Mouse (Mus musculus) embryonic facial prominence, embryonic 10.5 days (tissue): ENCODE measurements at regions not wholly inside any gene's neighbourhood (a gene's known extent, or its start where the extent isn't known, plus 50 kb on each side); places are given as distances from the start of the nearest gene placed in this dataset.

ENCODE experiments used
- DNase-seq: peaks from one replicate; pipeline ENCODE4 v3.0.0-alpha.2; 2017; ENCODE audit warnings: low spot score
- H3K27ac ChIP-seq: fragments of 300-500 bp; sonication (generic); replicated peaks from 2 replicates; pipeline ENCODE4 v1.5.1; 2016; ENCODE audit warnings: mild to moderate bottlenecking
- H3K27me3 ChIP-seq: fragments of 300-500 bp; sonication (generic); replicated peaks from 2 replicates; pipeline ENCODE4 v1.6.1; 2016; ENCODE audit warnings: low read depth, mild to moderate bottlenecking; ENCODE audit not compliant: poor library complexity, severe bottlenecking
- H3K36me3 ChIP-seq: fragments of 300-500 bp; sonication (generic); replicated peaks from 2 replicates; pipeline ENCODE4 v1.6.1; 2016; ENCODE audit warnings: mild to moderate bottlenecking, moderate library complexity
- H3K4me1 ChIP-seq: fragments of 300-500 bp; sonication (generic); 2 replicates; pipeline ENCODE4 v1.6.1; 2016
- H3K4me3 ChIP-seq: fragments of 300-500 bp; sonication (generic); 2 replicates; pipeline ENCODE4 v1.5.1; 2016; ENCODE audit warnings: mild to moderate bottlenecking, moderate library complexity
- H3K9me3 ChIP-seq: fragments of 300-500 bp; sonication (generic); 2 replicates; pipeline ENCODE4 v1.6.1; 2016; ENCODE audit warnings: mild to moderate bottlenecking
- WGBS: fragments of 180-500 bp; shearing (Covaris S2); methylation state at CpG from one replicate; pipeline ENCODE4 v1.1.7; 2016; 5-methylcytosine and 5-hydroxymethylcytosine counted together

DNA sequence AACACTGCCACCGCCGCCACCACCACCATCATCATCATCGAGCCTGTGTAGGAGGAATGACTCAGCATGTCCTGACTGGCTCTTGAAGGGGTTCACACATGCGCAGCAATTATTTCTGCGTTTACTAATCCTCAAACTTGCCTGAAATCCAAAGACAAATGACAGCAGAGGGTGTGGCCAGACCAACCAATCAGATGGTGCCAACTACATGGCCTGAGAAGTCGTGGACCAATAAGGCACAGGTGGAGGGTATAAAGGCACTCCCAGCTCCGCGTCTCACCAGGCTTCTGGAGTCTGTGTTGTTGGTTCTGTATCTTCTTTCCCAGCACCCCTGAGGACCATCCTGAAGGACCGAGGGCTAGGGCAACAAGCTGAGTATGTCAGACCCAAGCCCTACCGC is 123.1 kb upstream of the Eomes start:
- no peak for DNase-seq
- 93% methylated on average over 10 of the region's 10 CpGs for WGBS
- H3K27me3 ChIP-seq, result no peaks in the 10 kb centered on the region
- no peak overlapping the region for H3K27ac ChIP-seq
- H3K36me3 ChIP-seq, result no peaks in the 10 kb centered on the region
- H3K4me1 ChIP-seq, result no peaks in the 10 kb centered on the region
- H3K9me3 ChIP-seq, result peaks cover 3% of the 10 kb centered on the region; the same call in 1 of the 2 replicates
- H3K4me3 ChIP-seq, result no peak overlapping the region

DNA sequence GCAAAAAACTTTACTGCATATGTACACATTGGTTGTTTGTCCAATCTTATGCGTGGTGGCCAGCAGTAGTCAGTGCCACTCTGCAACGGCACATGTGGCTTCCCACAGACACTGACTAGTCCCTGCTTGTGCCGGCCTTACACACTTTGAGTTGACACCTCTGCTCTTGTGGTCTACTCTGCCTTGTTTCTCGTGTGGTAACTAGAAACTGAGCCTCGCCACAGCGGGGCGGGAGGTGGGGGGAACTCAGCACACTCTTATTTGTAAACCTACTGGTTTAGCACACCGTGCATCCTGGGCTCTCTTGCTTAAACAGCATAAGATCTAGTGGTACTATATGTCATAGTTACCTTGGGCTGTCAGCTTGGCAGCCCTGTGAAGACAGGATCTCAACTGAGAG is 120.6 kb upstream of the Eomes start:
- DNase-seq, result no peak
- no peaks in the 10 kb centered on the region for H3K36me3 ChIP-seq
- H3K4me3 ChIP-seq, result no peak overlapping the region
- no peaks in the 10 kb centered on the region for H3K4me1 ChIP-seq
- H3K9me3 ChIP-seq, result no peaks in the 10 kb centered on the region
- no peak overlapping the region for H3K27ac ChIP-seq
- WGBS, result 90% methylated on average over 8 of the region's 8 CpGs
- H3K27me3 ChIP-seq, result no peaks in the 10 kb centered on the region

DNA sequence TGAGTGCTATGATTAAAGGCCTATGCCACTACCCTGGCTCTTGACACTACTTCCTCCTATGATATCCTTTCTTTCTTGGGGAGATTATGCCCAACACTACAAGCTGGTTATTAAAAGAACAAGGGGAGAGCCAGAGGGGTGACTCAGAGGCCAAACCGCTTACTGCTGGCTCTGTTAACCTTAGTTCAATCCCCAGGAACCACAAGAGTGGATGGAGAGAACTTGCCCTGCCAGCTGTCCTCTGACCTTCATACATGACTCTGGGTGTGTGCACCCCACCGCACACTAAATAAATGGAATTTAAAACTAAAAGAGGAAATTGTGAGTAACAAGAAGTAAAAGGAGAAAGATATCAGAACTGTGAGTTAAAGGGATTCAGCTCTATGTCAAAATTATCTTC is 114.1 kb upstream of the Eomes start:
- H3K27me3 ChIP-seq, result no peaks in the 10 kb centered on the region
- H3K36me3 ChIP-seq, result no peaks in the 10 kb centered on the region
- DNase-seq, result no peak
- H3K27ac ChIP-seq, result no peak overlapping the region
- H3K4me1 ChIP-seq, result no peaks in the 10 kb centered on the region
- H3K9me3 ChIP-seq, result no peaks in the 10 kb centered on the region
- no peak overlapping the region for H3K4me3 ChIP-seq
- 89% methylated on average over 2 of the region's 2 CpGs for WGBS

GRCm38 (mm10) chr9:118365431-118365830 is 112.6 kb upstream of the Eomes start:
- H3K9me3 ChIP-seq, result no peaks in the 10 kb centered on the region
- H3K27me3 ChIP-seq, result no peaks in the 10 kb centered on the region
- H3K36me3 ChIP-seq, result no peaks in the 10 kb centered on the region
- no peaks in the 10 kb centered on the region for H3K4me1 ChIP-seq
- H3K4me3 ChIP-seq, result no peak overlapping the region
- DNase-seq, result no peak
- WGBS, result 82% methylated on average over 9 of the region's 9 CpGs
- no peak overlapping the region for H3K27ac ChIP-seq

- Histone ChIP-seq H3K36me3 (no peaks in the 10 kb centered on the region), H3K27ac (no peak overlapping the region), H3K4me3 (no peak overlapping the region), H3K27me3 (no peaks in the 10 kb centered on the region), H3K9me3 (no peaks in the 10 kb centered on the region), H3K4me1 (no peaks in the 10 kb centered on the region)
- DNase-seq, result no peak
- 84% methylated on average over 4 of the region's 4 CpGs for WGBS
Observed at GRCm38 (mm10) chr9:118367314-118367713, 110.7 kb upstream of the Eomes start.

DNA sequence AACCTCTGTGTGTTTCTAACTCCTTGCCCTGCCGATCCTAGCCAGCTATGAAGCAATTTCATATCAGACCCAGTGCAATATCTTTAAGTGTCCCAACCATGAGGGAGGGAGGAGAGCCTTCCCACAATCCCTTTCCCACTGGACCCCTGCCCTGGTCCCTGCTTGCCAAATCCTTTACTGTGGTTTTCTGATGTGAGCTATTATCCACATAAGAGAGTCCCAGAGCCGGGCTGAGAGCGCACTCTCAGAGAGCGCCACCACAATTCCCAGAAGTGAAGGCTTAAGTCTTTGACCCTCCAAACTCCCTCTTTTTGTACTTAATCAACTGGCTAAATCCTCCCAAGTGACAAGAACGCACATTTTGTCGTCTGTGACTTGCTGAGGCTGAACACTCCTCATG is 107.4 kb upstream of the Eomes start:
- H3K9me3 ChIP-seq, result no peaks in the 10 kb centered on the region
- H3K27ac ChIP-seq, result no peak overlapping the region
- H3K4me1 ChIP-seq, result no peaks in the 10 kb centered on the region
- DNase-seq, result no peak
- H3K36me3 ChIP-seq, result no peaks in the 10 kb centered on the region
- no peaks in the 10 kb centered on the region for H3K27me3 ChIP-seq
- 80% methylated on average over 6 of the region's 6 CpGs for WGBS
- no peak overlapping the region for H3K4me3 ChIP-seq

- no peak overlapping the region for H3K27ac ChIP-seq
- H3K4me1 ChIP-seq, result no peaks in the 10 kb centered on the region
- H3K9me3 ChIP-seq, result no peaks in the 10 kb centered on the region
- H3K36me3 ChIP-seq, result no peaks in the 10 kb centered on the region
- H3K4me3 ChIP-seq, result no peak overlapping the region
- no peak for DNase-seq
- no peaks in the 10 kb centered on the region for H3K27me3 ChIP-seq
- 87% methylated on average over 5 of the region's 5 CpGs for WGBS
Observed at GRCm38 (mm10) chr9:118374680-118375079, 103.3 kb upstream of the Eomes start.

DNA sequence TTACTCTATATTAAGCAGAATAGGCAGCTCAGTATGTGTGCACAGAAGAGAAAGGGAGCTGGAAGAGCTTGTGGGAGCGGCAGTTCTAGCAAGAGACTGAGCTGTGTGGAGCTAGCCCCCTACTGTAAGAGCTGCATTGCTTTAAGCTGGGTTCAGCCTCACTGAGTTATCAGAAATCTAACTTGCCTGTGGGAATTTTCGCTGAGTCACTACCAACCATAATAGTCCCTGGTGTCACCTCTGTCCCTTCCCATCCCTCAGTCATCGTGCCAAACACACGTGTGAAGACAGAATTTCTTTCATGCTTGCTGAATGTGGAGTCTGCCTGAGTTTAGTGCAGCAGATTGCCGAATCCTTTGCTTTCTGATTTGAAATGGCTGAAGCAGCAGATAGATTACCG is 99.0 kb upstream of the Eomes start:
- Histone ChIP-seq H3K27ac (no peak overlapping the region), H3K9me3 (no peaks in the 10 kb centered on the region), H3K27me3 (no peaks in the 10 kb centered on the region), H3K4me1 (no peaks in the 10 kb centered on the region), H3K36me3 (no peaks in the 10 kb centered on the region), H3K4me3 (no peak overlapping the region)
- WGBS, result 31% methylated on average over 6 of the region's 6 CpGs
- DNase-seq, result no peak

GRCm38 (mm10) chr9:118382532-118382931 is 95.5 kb upstream of the Eomes start:
- Histone ChIP-seq H3K4me3 (no peak overlapping the region), H3K9me3 (no peaks in the 10 kb centered on the region), H3K4me1 (no peaks in the 10 kb centered on the region), H3K27ac (no peak overlapping the region), H3K36me3 (no peaks in the 10 kb centered on the region), H3K27me3 (peaks cover 18% of the 10 kb centered on the region)
- WGBS, result 91% methylated on average over 3 of the region's 3 CpGs
- no peak for DNase-seq

- 42% methylated on average over 2 of the region's 2 CpGs for WGBS
- no peaks in the 10 kb centered on the region for H3K9me3 ChIP-seq
- no peak overlapping the region for H3K27ac ChIP-seq
- H3K4me3 ChIP-seq, result no peak overlapping the region
- no peak for DNase-seq
- peaks cover 39% of the 10 kb centered on the region for H3K27me3 ChIP-seq
- no peaks in the 10 kb centered on the region for H3K36me3 ChIP-seq
- peaks cover 7% of the 10 kb centered on the region for H3K4me1 ChIP-seq
Observed at GRCm38 (mm10) chr9:118384610-118385009, 93.4 kb upstream of the Eomes start.

DNA sequence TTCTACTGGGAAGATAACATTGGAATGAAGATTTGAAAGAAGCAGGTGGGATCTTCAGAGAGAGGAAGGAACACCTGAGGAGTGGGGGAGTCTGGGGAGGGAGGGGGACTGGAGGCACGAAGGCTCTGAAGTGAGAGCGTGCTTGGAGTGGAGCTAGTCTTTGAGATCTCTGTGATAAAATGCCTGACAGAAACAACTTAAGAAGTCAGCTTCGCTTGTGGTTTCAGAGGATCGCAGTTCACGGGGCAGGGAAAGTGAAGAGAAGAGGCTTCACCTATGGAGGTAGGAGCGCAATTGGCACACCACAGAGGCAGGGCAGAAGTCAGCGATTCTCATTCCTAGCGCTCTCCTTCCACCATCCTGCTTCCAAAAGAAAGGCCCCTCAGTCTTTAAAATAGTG is 90.4 kb upstream of the Eomes start:
- Histone ChIP-seq H3K4me3 (no peak overlapping the region), H3K27ac (no peak overlapping the region), H3K36me3 (no peaks in the 10 kb centered on the region), H3K4me1 (peaks cover 11% of the 10 kb centered on the region), H3K27me3 (peaks cover 60% of the 10 kb centered on the region), H3K9me3 (no peaks in the 10 kb centered on the region)
- DNase-seq, result no peak
- WGBS, result 38% methylated on average over 8 of the region's 8 CpGs

GRCm38 (mm10) chr9:118389481-118390334 is 88.3 kb upstream of the Eomes start:
- Histone ChIP-seq H3K36me3 (no peaks in the 10 kb centered on the region), H3K9me3 (no peaks in the 10 kb centered on the region), H3K4me3 (peak overlapping the region; percentile 44), H3K27me3 (peaks cover 60% of the 10 kb centered on the region), H3K27ac (no peak overlapping the region), H3K4me1 (peaks cover 11% of the 10 kb centered on the region)
- WGBS, result 5% methylated on average over 27 of the region's 27 CpGs
- DNase-seq, result peak; percentile 54

- Histone ChIP-seq H3K36me3 (no peaks in the 10 kb centered on the region), H3K4me3 (no peak overlapping the region), H3K9me3 (no peaks in the 10 kb centered on the region), H3K4me1 (peaks cover 11% of the 10 kb centered on the region), H3K27ac (no peak overlapping the region), H3K27me3 (peaks cover 55% of the 10 kb centered on the region)
- DNase-seq, result no peak
- 55% methylated on average over 3 of the region's 3 CpGs for WGBS
Observed at GRCm38 (mm10) chr9:118390679-118391078, 87.3 kb upstream of the Eomes start.
